Mouse (Mus musculus): ENCODE measurements around the gene Fezf1. TPM values are rescaled to one million over a fixed set of nuclear protein-coding genes. Genes with fewer than 3 reads are reported as not detected.

Fezf1 gene
- polyA plus RNA-seq, 1 experiment from 2014 or later = not detected

DNA sequence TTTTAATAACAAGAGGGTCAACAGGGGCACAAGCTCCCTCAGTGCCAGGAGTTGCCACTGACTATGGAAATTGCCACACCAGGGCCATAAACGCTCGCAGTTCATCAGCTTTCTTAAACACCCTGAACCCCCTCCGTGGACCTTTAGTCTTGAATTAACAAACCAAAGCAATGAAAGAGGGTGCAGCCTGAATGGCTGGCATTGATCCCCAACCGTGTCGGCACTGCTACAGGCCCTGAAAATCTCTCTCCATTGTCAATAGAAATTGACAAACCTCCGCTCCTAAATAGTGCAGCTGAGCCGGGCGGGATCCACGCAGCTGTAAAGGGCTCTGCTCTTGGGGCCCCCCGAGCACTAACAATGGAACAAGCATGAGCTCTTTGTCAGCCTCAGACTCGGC lies 24.8 kb upstream of the Fezf1 start:
- no peaks in the 10 kb centered on the region for H3K9me3 ChIP-seq (ENCODE audit: low read length)

DNA sequence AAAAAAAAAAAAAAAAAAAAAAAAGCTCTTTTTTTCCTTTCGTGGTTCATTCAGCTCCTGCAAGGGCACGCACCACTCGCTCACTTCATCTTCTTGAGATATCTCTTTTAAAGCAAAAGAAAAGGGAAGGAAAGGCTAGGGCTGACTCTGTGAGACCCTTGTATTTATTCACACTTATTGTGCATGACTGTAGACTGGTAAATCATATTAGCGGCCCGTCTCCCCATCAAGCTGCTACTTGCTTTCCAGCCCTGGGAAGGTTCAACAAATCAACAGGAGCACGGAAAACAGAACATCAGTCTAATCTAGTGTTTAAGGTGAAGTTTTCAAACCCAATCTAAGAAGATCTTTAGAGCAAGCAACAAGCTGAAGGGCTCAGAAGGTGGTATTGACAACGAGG lies 24.4 kb upstream of the Fezf1 start:
- DNase-seq (ENCODE audit: low spot score) (no peak), ATAC-seq (no peak)
- no peaks in the 10 kb centered on the region for H3K4me1 ChIP-seq (ENCODE audit: insufficient read depth, low read depth, low read length)
- TF ChIP-seq EP300 (IDR thresholded peaks at IDR 0.05) (no peak), CTCF (IDR thresholded peaks at IDR 0.05) (no peak)
- H3K27ac ChIP-seq (ENCODE audit: low read length) = no peak overlapping the region
- 0 out of 2 replicates have a peak, but pooled peaks cover 4% of the 10 kb centered on the region for H3K27me3 ChIP-seq (replicated peaks; ENCODE audit: insufficient read depth, low read length)
- no peaks in the 10 kb centered on the region for H3K36me3 ChIP-seq (ENCODE audit: insufficient read depth, low read length)
- no peak overlapping the region for H3K9ac ChIP-seq (replicated peaks; ENCODE audit: low read depth)
- no peaks in the 10 kb centered on the region for H3K9me3 ChIP-seq (ENCODE audit: low read length)
- H3K4me3 ChIP-seq (ENCODE audit: low read depth, low read length) = no peak overlapping the region
- 38% methylated on average over 7 of the region's 7 CpGs for WGBS
- no peak overlapping the region for H3K4me2 ChIP-seq (replicated peaks; ENCODE audit: low read depth, low read length)

More for the DNA sequence above, 24.8 kb upstream of the Fezf1 start:
- Histone ChIP-seq H3K4me2 (replicated peaks; ENCODE audit: low read depth, low read length) (no peak overlapping the region), H3K27me3 (replicated peaks; ENCODE audit: insufficient read depth, low read length) (0 out of 2 replicates have a peak, but pooled peaks cover 4% of the 10 kb centered on the region), H3K27ac (ENCODE audit: low read length) (no peak overlapping the region), H3K4me1 (ENCODE audit: insufficient read depth, low read depth, low read length) (no peaks in the 10 kb centered on the region), H3K36me3 (ENCODE audit: insufficient read depth, low read length) (no peaks in the 10 kb centered on the region), H3K4me3 (ENCODE audit: low read depth, low read length) (no peak overlapping the region), H3K9ac (replicated peaks; ENCODE audit: low read depth) (no peak overlapping the region)
- WGBS = 14% methylated on average over 11 of the region's 11 CpGs
- ATAC-seq (no peak), DNase-seq (ENCODE audit: low spot score) (no peak)
- TF ChIP-seq CTCF (IDR thresholded peaks at IDR 0.05) = no peak
- no peak for TF ChIP-seq EP300 (IDR thresholded peaks at IDR 0.05)

DNA sequence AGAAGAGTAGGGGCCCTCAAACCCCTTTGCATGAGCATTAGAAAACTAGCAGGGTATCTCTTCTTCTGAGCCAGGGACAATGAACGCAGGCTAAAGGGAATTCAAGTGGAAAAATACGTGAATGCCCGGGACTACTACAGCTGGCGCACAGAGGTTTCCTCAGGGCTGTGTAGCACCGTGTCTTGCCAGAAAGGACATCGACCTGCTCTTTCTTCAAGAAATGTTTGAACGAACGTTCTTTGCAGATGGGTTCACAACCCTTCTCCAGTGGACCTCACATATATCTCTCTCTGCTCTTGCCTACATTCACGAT lies 12.5 kb upstream of the Fezf1 start:
- DNase-seq (ENCODE audit: low spot score) (no peak), ATAC-seq (no peak)
- no peak overlapping the region for H3K9ac ChIP-seq (replicated peaks; ENCODE audit: low read depth)
- no peak overlapping the region for H3K4me3 ChIP-seq (ENCODE audit: low read depth, low read length)
- 5% methylated on average over 9 of the region's 9 CpGs for WGBS
- H3K9me3 ChIP-seq (ENCODE audit: low read length) = no peaks in the 10 kb centered on the region
- H3K4me2 ChIP-seq (replicated peaks; ENCODE audit: low read depth, low read length) = no peak overlapping the region
- TF ChIP-seq CTCF (IDR thresholded peaks at IDR 0.05) = no peak
- TF ChIP-seq EP300 (IDR thresholded peaks at IDR 0.05) = no peak
- no peak overlapping the region for H3K27ac ChIP-seq (ENCODE audit: low read length)
- H3K36me3 ChIP-seq (ENCODE audit: insufficient read depth, low read length) = no peaks in the 10 kb centered on the region
- peaks cover 52% of the 10 kb centered on the region for H3K27me3 ChIP-seq (replicated peaks; ENCODE audit: insufficient read depth, low read length)
- H3K4me1 ChIP-seq (ENCODE audit: insufficient read depth, low read depth, low read length) = no peaks in the 10 kb centered on the region

DNA sequence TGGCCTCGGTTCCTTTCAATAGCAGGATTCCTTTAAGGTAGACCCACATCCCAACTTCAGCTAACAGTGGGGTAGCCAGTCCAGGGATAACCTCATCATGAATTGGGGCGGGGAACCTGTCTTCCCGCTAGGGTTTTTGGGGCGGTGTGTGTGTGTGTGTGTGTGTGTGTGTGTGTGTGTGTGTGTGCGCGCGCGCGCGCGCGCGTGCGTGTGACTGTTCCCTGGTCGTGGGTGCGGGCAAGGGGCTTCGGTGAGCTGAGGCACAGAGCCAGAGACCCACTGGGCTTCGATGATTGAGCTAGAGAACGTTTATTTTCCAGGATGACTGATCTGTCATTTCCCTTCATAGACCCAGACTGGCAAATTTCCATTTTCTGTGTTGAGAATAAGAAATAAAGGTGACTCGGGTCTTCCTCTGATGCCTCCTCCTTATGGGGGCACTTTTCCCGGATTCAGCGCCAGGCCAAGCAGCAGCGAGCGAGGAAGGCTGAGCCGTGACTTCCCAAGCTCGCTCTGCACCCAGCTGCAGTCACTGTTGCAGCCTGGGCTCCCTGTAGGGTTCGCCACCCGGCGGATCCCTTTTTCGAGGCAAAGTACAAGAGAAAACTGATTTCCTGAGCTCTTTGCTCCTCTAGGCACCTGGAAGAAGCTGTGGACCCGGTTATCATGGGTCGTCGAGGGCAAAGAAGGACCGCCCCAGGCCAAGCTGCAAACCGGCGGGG lies 12.0 kb upstream of the Fezf1 start:
- H3K27ac ChIP-seq (ENCODE audit: low read length) = no peak overlapping the region
- peaks cover 57% of the 10 kb centered on the region for H3K27me3 ChIP-seq (replicated peaks; ENCODE audit: insufficient read depth, low read length)
- H3K9me3 ChIP-seq (ENCODE audit: low read length) = no peaks in the 10 kb centered on the region
- no peak for DNase-seq (ENCODE audit: low spot score)
- H3K36me3 ChIP-seq (ENCODE audit: insufficient read depth, low read length) = no peaks in the 10 kb centered on the region
- no peak overlapping the region for H3K4me3 ChIP-seq (ENCODE audit: low read depth, low read length)
- H3K4me1 ChIP-seq (ENCODE audit: insufficient read depth, low read depth, low read length) = no peaks in the 10 kb centered on the region
- no peak for ATAC-seq
- 2% methylated on average over 25 of the region's 36 CpGs for WGBS
- H3K9ac ChIP-seq (replicated peaks; ENCODE audit: low read depth) = no peak overlapping the region
- no peak overlapping the region for H3K4me2 ChIP-seq (replicated peaks; ENCODE audit: low read depth, low read length)
- TF ChIP-seq CTCF (IDR thresholded peaks at IDR 0.05) (no peak), EP300 (IDR thresholded peaks at IDR 0.05) (no peak)

DNA sequence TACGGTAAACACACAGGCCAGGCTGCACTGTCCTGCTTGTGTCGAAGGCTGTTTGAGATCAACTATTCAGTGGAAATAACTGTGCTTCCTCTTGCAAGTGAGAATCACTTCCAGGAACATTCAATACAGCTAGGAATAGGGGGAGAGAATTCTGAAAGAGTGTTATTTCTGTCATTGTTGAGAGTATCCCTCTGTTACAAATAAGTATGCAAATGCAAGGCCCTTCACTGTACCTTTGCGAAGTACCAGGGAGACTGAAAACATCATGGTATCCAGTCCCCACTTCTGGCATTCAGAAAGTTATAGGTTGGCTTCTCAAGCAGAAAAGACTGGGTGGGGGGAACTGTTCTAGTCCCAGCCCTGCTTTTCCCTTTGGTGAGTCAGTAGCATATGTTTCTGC lies 9.8 kb upstream of the Fezf1 start:
- Histone ChIP-seq H3K4me3 (ENCODE audit: low read depth, low read length) (no peak overlapping the region), H3K27me3 (replicated peaks; ENCODE audit: insufficient read depth, low read length) (peaks cover 68% of the 10 kb centered on the region), H3K4me2 (replicated peaks; ENCODE audit: low read depth, low read length) (no peak overlapping the region), H3K27ac (ENCODE audit: low read length) (no peak overlapping the region), H3K4me1 (ENCODE audit: insufficient read depth, low read depth, low read length) (peaks cover 4% of the 10 kb centered on the region; the same call in 1 of the 2 replicates), H3K36me3 (ENCODE audit: insufficient read depth, low read length) (no peaks in the 10 kb centered on the region), H3K9me3 (ENCODE audit: low read length) (no peaks in the 10 kb centered on the region), H3K9ac (replicated peaks; ENCODE audit: low read depth) (no peak overlapping the region)
- WGBS = 25% methylated on average over 3 of the region's 3 CpGs
- ATAC-seq (no peak), DNase-seq (ENCODE audit: low spot score) (no peak)
- no peak for TF ChIP-seq EP300 (IDR thresholded peaks at IDR 0.05)
- no peak for TF ChIP-seq CTCF (IDR thresholded peaks at IDR 0.05)

DNA sequence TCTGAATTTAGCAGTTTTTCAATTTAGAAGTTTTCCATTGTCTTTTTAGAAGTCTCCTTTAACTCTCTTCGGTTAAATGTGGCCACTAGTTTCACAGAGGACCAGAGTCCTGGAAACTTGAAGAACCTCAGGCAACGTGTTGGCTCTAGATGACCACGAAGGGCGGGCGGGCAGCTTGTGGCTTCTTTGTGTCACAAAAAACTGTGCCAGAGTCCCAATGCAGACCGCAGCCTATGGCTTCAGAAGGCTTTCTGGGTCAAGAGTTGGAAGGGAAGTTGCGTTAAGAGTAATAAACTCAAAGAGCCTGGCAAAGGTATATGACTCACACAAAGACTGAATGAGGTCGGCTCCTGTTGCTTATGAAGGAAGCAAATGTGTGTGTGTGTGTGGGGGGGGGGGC lies 7.0 kb upstream of the Fezf1 start:
- no peaks in the 10 kb centered on the region for H3K9me3 ChIP-seq (ENCODE audit: low read length)
- H3K27ac ChIP-seq (ENCODE audit: low read length) = no peak overlapping the region
- peaks cover 4% of the 10 kb centered on the region; the same call in 1 of the 2 replicates for H3K4me1 ChIP-seq (ENCODE audit: insufficient read depth, low read depth, low read length)
- TF ChIP-seq EP300 (IDR thresholded peaks at IDR 0.05) (no peak), CTCF (IDR thresholded peaks at IDR 0.05) (no peak)
- H3K9ac ChIP-seq (replicated peaks; ENCODE audit: low read depth) = no peak overlapping the region
- H3K4me3 ChIP-seq (ENCODE audit: low read depth, low read length) = no peak overlapping the region
- WGBS = 3% methylated on average over 8 of the region's 8 CpGs
- peaks cover 73% of the 10 kb centered on the region for H3K27me3 ChIP-seq (replicated peaks; ENCODE audit: insufficient read depth, low read length)
- H3K36me3 ChIP-seq (ENCODE audit: insufficient read depth, low read length) = no peaks in the 10 kb centered on the region
- DNase-seq (ENCODE audit: low spot score) = no peak
- ATAC-seq = no peak
- no peak overlapping the region for H3K4me2 ChIP-seq (replicated peaks; ENCODE audit: low read depth, low read length)

Data from lung, postnatal 0 days (tissue).